34 mouse cellular contexts compared by ENCODE assay signal in genomic region chr7:109358435-109359187, GRCm38 (mm10).
DNase-seq lines count a peak whose midpoint lies in the region; ATAC-seq and TF ChIP-seq lines count a peak whose summit lies in the region.
"Had no signal": no experiment of that assay in that cellular context is flagged by ENCODE, and none has a peak within 500 bp of the region (broad histone marks: within the 10 kb centered on the region; RNA-seq: fewer than 3 reads in every experiment).

No protein-coding gene starts in this region.

- H3K4me3 ChIP-seq in midbrain, embryonic 16.5 days (ENCODE audit: low read depth, low read length): no peak overlapping the region
- no peak overlapping the region for H3K4me3 ChIP-seq in midbrain, embryonic 11.5 days (ENCODE audit: low read depth, low read length)
- H3K4me3 ChIP-seq in gastrocnemius, adult 2 months: no peak overlapping the region
- H3K4me3 ChIP-seq in intestine, postnatal 0 days (ENCODE audit: low read depth, low read length): no peak overlapping the region
- H3K4me3 ChIP-seq: embryonic facial prominence, embryonic 13.5 days; forebrain, embryonic 10.5 days; heart, adult 2 months; heart, embryonic 12.5 days; kidney, embryonic 15.5 days; left cerebral cortex, adult 2 months; limb, embryonic 12.5 days; liver, embryonic 15.5 days; midbrain, embryonic 12.5 days; neural tube, embryonic 15.5 days had no signal

- POLR2A ChIA-PET in Patski (lab: Charles Lee): no interaction called here

- no peak overlapping the region for H3K27ac ChIP-seq in midbrain, embryonic 16.5 days (ENCODE audit: low read length)
- no peak overlapping the region for H3K27ac ChIP-seq in midbrain, embryonic 11.5 days (ENCODE audit: low read depth, low read length)
- no peak overlapping the region for H3K27ac ChIP-seq in gastrocnemius, adult 2 months
- no peak overlapping the region for H3K27ac ChIP-seq in intestine, postnatal 0 days (ENCODE audit: low read depth, low read length)
- H3K27ac ChIP-seq: embryonic facial prominence, embryonic 13.5 days; forebrain, embryonic 10.5 days; heart, adult 2 months; hindbrain, embryonic 14.5 days; kidney, embryonic 15.5 days; left cerebral cortex, adult 2 months; limb, embryonic 12.5 days; liver, embryonic 15.5 days; midbrain, embryonic 12.5 days; neural tube, embryonic 15.5 days; stomach, postnatal 0 days had no signal

- H3K4me1 ChIP-seq in midbrain, embryonic 16.5 days (ENCODE audit: control insufficient read depth, insufficient read depth, low read length): no peaks in the 10 kb centered on the region
- no peaks in the 10 kb centered on the region for H3K4me1 ChIP-seq in midbrain, embryonic 11.5 days (ENCODE audit: control insufficient read depth, insufficient read depth, low read length)
- H3K4me1 ChIP-seq in intestine, postnatal 0 days (replicated peaks; ENCODE audit: control insufficient read depth, insufficient read depth, low read length): no peaks in the 10 kb centered on the region
- H3K4me1 ChIP-seq: embryonic facial prominence, embryonic 13.5 days; heart, embryonic 12.5 days; kidney, embryonic 15.5 days; limb, embryonic 12.5 days; liver, embryonic 15.5 days; neural tube, embryonic 15.5 days had no signal

- no peaks in the 10 kb centered on the region for H3K27me3 ChIP-seq in midbrain, embryonic 16.5 days (ENCODE audit: control insufficient read depth, insufficient read depth, low read depth, low read length)
- no peaks in the 10 kb centered on the region for H3K27me3 ChIP-seq in midbrain, embryonic 11.5 days (ENCODE audit: control insufficient read depth, insufficient read depth, low read length)
- peaks cover 8% of the 10 kb centered on the region for H3K27me3 ChIP-seq in Patski
- no peaks in the 10 kb centered on the region for H3K27me3 ChIP-seq in intestine, postnatal 0 days (replicated peaks; ENCODE audit: control insufficient read depth, insufficient read depth, low read length)
- H3K27me3 ChIP-seq: embryonic facial prominence, embryonic 13.5 days; heart, embryonic 12.5 days; kidney, embryonic 15.5 days; limb, embryonic 12.5 days; liver, embryonic 15.5 days; midbrain, embryonic 12.5 days; neural tube, embryonic 15.5 days had no signal

- H3K4me2 ChIP-seq in midbrain, embryonic 16.5 days (ENCODE audit: low read length): no peak overlapping the region
- H3K4me2 ChIP-seq in midbrain, embryonic 11.5 days: no peak overlapping the region
- H3K4me2 ChIP-seq in intestine, postnatal 0 days (replicated peaks; ENCODE audit: low read depth): no peak overlapping the region
- H3K4me2 ChIP-seq: embryonic facial prominence, embryonic 13.5 days; heart, embryonic 12.5 days; hindbrain, embryonic 14.5 days; kidney, embryonic 15.5 days; limb, embryonic 12.5 days; liver, embryonic 15.5 days; lung, embryonic 14.5 days; midbrain, embryonic 12.5 days; neural tube, embryonic 15.5 days had no signal

- intact Hi-C loops in gastrocnemius, adult 2 months (cut with DNase I): no loop called here

- CTCF ChIA-PET in Patski (lab: Charles Lee): no interaction called here

- H3K9ac ChIP-seq in midbrain, embryonic 16.5 days (ENCODE audit: low read depth, low read length): no peak overlapping the region
- no peak overlapping the region for H3K9ac ChIP-seq in midbrain, embryonic 11.5 days (ENCODE audit: low read length)
- no peak overlapping the region for H3K9ac ChIP-seq in intestine, postnatal 0 days (ENCODE audit: low read depth, low read length)
- H3K9ac ChIP-seq: embryonic facial prominence, embryonic 13.5 days; forebrain, postnatal 0 days; heart, embryonic 12.5 days; hindbrain, embryonic 14.5 days; kidney, embryonic 15.5 days; limb, embryonic 12.5 days; liver, embryonic 15.5 days; lung, embryonic 14.5 days; midbrain, embryonic 12.5 days; neural tube, embryonic 15.5 days had no signal

- TF ChIP-seq CTCF in Patski (IDR thresholded peaks at IDR 0.05): no peak
- TF ChIP-seq CTCF in gastrocnemius, adult 2 months (IDR thresholded peaks at IDR 0.05): no peak
- no peak for TF ChIP-seq CTCF in intestine, postnatal 0 days (IDR thresholded peaks at IDR 0.05; ENCODE audit: low read depth)

- 55% methylated on average over 5 of the region's 5 CpGs for WGBS in midbrain, embryonic 16.5 days
- 86% methylated on average over 5 of the region's 5 CpGs for WGBS in midbrain, embryonic 11.5 days
- WGBS in intestine, postnatal 0 days: 58% methylated on average over 5 of the region's 5 CpGs

- 0 out of 2 replicates have a peak, but pooled peaks have one; percentile 25 for ATAC-seq in midbrain, embryonic 16.5 days
- ATAC-seq in midbrain, embryonic 11.5 days (ENCODE audit: low FRiP score): no peak
- peak; percentile 92 for ATAC-seq in Patski
- peak; percentile 86 for ATAC-seq in megakaryocyte, adult 5-6 weeks (ENCODE audit: poor library complexity, severe bottlenecking)
- no peak for ATAC-seq in intestine, postnatal 0 days
- ATAC-seq: activated CD4-positive, CD25-positive, alpha-beta regulatory T cell, adult 4 months; forebrain, postnatal 0 days had no signal

- in situ Hi-C loops in Patski (cut with MboI; ENCODE audit: low pct_unique_long_range_greater_than_20kb): no loop called here

- H3K9me3 ChIP-seq in midbrain, embryonic 16.5 days (replicated peaks; ENCODE audit: control insufficient read depth, low read length, poor library complexity, severe bottlenecking): no peaks in the 10 kb centered on the region
- H3K9me3 ChIP-seq in midbrain, embryonic 11.5 days (ENCODE audit: control insufficient read depth, low read length): no peaks in the 10 kb centered on the region
- H3K9me3 ChIP-seq in intestine, postnatal 0 days (ENCODE audit: control insufficient read depth): no peaks in the 10 kb centered on the region
- H3K9me3 ChIP-seq: embryonic facial prominence, embryonic 13.5 days; forebrain, embryonic 10.5 days; G1E; heart, embryonic 12.5 days; kidney, embryonic 15.5 days; limb, embryonic 12.5 days; liver, embryonic 15.5 days; midbrain, embryonic 12.5 days; neural tube, embryonic 15.5 days had no signal

- no peaks in the 10 kb centered on the region for H3K36me3 ChIP-seq in midbrain, embryonic 16.5 days (ENCODE audit: control insufficient read depth, insufficient read depth, low read length)
- H3K36me3 ChIP-seq in midbrain, embryonic 11.5 days (ENCODE audit: control insufficient read depth, insufficient read depth, low read length): no peaks in the 10 kb centered on the region
- no peaks in the 10 kb centered on the region for H3K36me3 ChIP-seq in intestine, postnatal 0 days (ENCODE audit: control insufficient read depth, insufficient read depth)
- H3K36me3 ChIP-seq: embryonic facial prominence, embryonic 13.5 days; forebrain, embryonic 10.5 days; G1E; heart, embryonic 12.5 days; kidney, embryonic 15.5 days; limb, embryonic 12.5 days; liver, embryonic 15.5 days; midbrain, embryonic 12.5 days; neural tube, embryonic 15.5 days had no signal

- no peak for DNase-seq in midbrain, embryonic 11.5 days (ENCODE audit: low spot score, missing footprints)
- peak; percentile 15 for DNase-seq in Patski (ENCODE audit: low read depth, low spot score)
- no peak for DNase-seq in gastrocnemius, adult 2 months
- DNase-seq in cerebellum, postnatal 36 days: no peak
- DNase-seq: adrenal gland, adult 2 months; cerebellum, adult 8-10 months; forebrain, postnatal 0 days; gastrocnemius, postnatal 10 days; heart, adult 2 months; heart, postnatal 4 days; kidney, adult 11 months; kidney, postnatal 25 days; lung, embryonic 14.5 days; lung, postnatal 14 days; right cerebral cortex, postnatal 25 days; spleen, adult 18-20 months; thymus, adult 18-20 months; thymus, postnatal 25 days had no signal

Comparison
In these comparisons a context has a peak if more than half of its experiments do, and no peak if none do; other contexts are left out.
1. ATAC-seq: peak in midbrain, embryonic 16.5 days (single experiment), Patski (single experiment) and megakaryocyte, adult 5-6 weeks (single experiment); none in midbrain, embryonic 11.5 days (single experiment) and intestine, postnatal 0 days (single experiment).